Mouse (Mus musculus) brain, embryonic 14.5 days (tissue): ENCODE measurements around the gene Stard5.

ENCODE experiments used
- CTCF ChIP-seq: fragments of 200-500 bp; IDR thresholded peaks from 2 replicates; pipeline ENCODE4 v1.5.1; 2012; ENCODE audit warnings: inconsistent platforms, mild to moderate bottlenecking, moderate library complexity, borderline replicate concordance; ENCODE audit not compliant: insufficient read depth, insufficient read length; ENCODE audit errors: extremely low read depth
- POLR2A ChIP-seq: fragments of 200-500 bp; IDR thresholded peaks from 2 replicates; pipeline ENCODE4 v1.6.1; 2012; ENCODE audit warnings: mild to moderate bottlenecking, inconsistent platforms, borderline replicate concordance; ENCODE audit not compliant: poor library complexity, insufficient read depth, insufficient read length, severe bottlenecking; ENCODE audit errors: extremely low read depth

DNA sequence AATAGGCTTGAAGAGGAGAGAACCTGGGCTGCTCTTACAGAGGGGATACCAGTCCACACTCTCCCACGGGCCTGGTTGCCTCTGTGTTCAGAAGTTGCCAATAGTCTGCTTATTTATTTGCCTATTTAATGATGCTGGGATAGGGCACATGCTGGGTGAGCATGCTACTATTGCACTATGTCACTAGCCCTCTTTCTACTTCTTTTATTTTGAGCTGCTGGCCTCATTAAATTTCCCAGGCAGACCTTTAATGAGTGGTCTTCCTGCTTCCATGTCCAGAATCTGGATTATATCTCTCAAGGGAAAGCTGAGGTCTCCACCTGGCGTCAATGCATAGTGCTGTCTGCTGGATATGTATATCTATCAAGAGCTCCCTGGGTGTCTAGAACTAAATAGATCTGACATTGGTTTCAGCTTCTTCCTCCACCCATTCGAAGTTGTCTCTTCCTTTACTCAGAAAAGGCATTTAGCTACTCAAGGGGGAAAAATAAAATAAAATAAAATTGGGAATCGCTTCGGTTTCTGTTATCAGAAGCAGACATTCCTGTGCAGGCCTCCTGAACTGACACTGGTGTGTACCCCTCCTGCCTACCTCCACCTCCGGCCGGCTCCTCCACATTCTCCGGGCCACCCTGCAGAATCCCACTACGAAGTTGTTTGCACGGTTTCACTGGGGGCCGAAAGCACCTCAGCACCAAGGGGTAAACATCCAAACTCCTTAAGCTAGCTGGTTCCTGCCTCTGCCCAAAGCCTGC lies 509 bp upstream of the Stard5 start:
- TF ChIP-seq CTCF (no peak), POLR2A (no peak)
